Mouse (Mus musculus) 416B (cell line): ENCODE results near the gene Gucy2c.
A peak's percentile ranks its signal among the peaks of the same experiment; 100 is the strongest.

ENCODE experiments used
- DNase-seq: peaks from one replicate; pipeline ENCODE4 v3.0.0; 2011; ENCODE audit warnings: low read depth

Gene Gucy2c

DNA sequence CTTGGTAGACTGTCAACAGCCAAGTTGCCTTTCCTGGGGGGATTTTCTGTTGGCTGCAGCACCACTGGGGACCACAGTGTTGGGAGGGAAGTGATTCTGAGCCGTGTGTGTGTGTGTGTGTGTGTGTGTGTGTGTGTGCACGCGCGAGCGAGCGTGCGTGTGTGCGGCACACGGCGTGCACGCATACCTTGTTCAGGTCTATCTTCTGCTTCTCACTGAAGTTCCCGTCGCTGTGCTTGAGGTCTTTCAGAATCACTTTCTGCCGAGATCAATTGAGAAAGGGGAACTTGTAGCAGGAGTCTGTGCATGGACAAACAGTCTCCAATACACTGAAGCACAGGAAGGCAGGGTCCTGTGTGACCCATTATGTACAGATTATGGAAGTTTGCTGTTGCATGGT lies 53.4 kb downstream of the Gucy2c start:
- no peak for DNase-seq

DNA sequence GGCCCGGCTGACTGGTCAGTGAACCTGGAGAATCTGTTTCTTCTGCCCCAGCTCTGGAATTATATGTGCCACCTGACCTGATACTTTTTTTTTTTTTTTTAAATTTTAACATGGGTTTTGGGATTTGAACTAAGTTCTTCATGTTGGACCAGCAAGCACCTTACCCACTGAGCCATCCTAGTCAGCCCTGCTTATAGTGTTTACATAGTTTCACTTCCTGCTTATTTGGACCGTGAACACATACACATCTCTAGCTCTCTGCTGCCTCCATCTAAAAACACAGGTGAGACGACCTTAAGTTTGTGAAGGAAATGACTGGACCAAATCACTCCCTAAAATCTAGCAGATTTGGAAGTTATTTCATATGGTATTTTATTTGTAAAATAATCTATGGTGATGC lies 58.4 kb downstream of the Gucy2c start:
- DNase-seq = no peak

DNA sequence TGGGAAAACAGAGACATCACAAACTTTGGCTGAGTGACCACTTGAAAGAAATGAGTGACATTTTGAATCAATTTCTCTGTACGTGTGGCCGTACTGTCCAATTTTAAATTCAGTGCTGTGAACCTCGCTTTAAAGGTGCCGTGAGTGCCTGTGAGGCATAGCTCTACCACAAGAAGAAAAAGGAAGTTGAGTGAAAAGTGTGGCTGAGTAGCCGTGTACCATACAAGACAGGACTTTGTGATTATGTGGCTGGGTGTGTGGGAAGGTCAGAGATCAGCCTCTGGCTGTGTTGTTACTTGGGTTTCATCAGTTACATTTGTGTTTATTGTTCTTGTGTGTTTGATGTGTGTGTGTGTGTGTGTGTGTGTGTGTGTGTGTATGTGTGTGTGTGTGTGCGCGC lies 59.0 kb downstream of the Gucy2c start:
- peak; percentile 35 for DNase-seq

DNA sequence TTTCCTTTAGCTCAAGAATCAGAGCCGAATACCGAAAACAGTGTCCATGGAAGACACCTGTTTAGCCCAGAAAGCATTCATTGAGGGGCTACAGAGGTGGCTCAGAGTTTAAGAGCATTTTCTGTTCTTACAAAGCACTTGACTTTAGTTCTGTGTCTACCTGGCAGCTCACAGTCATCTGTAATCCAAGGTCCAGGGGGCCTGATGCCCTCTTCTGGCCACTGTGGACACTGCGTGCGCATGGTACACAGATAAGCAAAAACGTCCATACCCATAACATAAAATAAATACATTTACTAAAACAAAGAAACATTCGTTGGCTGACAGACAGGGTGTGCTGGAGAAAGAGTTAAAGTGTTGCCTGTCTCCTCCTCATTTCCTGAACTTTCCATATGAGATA lies 59.6 kb downstream of the Gucy2c start:
- DNase-seq = peak; percentile 63

DNA sequence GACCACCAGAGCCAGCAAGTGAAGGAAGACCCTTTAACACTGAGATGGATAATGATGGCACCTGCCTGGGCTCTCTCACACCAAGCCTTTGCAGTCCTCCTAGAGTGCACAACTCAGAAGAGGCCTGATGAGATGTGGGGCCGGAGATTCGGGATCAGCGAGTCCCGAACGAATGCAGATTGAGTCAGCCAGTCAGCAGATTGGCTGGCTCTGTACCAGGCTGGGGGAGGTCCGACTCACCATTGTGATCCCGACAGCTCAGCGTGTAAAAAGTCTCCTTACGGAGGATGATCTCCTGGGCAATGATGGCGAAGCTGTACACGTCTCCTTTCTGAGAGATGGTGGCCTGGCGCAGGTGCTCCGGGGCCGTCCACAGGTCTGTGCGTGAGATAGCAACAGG lies 61.1 kb downstream of the Gucy2c start:
- DNase-seq = no peak

DNA sequence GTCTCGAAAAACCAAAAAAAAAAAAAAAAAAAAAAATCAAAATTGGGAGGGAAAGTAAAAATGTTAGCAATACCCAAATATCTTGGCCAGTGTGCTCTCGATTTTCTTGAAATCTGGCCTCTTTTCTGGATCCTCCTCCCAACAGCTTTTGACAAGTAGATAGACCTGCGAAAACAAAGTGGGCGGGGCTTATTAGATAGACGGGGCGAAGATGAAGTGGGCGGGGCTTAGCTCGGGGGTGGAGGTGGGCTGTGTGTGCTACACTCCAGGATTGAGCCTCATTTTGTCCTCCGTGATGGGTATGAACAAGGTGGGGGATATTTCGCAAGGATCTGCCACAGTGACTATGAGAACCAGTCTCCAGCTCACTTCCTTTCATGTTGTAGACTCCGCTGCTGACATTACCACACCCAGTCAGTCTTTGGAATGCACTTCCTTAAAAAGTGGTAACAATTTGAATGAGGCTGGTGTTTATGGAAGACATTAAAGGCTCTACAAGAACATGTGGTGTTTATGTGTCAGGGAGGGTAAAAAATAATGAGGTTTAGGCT lies 65.6 kb downstream of the Gucy2c start:
- DNase-seq = peak; percentile 63

DNA sequence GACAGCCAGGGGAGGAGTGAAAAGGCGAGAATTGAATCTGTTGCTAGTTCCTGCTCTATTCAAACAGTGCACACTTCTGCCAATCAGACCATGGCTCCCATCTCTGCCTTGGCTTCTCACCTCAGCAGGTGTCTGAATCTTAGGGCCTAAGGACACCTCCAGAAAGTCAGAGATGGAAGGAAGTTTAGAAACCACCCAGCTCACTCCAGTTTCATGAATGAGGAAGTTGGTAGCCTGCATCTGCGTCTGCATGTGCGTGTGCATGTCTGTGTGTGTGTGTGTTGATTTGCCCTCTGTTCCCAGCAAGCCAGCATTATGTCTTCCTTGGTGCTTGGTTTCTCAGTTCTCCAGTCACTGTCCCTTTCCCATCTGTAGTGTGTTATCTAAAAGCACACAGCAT lies 67.5 kb downstream of the Gucy2c start:
- peak; percentile 25 for DNase-seq

DNA sequence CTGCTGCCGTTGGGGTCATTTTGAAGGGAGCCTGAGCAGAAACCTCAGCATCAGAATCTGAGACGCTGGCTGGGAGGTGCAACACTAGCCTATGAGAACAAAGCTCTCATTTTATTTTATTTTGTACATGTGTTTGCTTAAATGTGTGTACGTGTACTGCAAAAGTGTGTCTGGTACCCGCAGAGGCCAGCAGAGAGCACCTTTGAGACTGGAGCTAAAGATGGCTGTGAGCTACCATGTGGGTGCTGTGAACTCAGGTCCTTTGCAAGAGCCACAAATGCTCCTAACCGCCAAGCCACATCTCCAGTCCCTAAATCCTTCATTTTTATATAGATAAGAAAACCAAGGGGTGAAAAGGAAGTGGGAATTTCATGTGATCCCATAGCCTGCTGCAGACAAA lies 71.2 kb downstream of the Gucy2c start:
- DNase-seq = no peak

DNA sequence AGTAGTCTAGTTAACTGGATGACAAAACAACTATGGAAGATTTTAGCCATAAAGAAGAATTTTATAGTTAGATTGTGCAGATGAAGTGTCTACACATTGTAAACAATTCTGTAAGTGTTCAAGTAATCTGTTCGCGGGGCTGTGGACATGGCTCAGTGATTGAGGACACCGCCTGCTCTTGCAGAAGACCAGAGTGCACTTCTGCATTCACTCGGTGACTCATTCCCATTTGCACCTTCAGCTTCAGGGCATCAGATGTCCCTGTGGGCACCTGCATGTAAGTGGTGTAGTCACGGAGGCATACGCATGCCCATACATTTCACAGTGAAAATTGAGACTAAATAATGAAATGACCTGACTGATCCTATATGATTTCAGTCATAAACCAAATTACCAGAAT lies 73.0 kb downstream of the Gucy2c start:
- DNase-seq = no peak

DNA sequence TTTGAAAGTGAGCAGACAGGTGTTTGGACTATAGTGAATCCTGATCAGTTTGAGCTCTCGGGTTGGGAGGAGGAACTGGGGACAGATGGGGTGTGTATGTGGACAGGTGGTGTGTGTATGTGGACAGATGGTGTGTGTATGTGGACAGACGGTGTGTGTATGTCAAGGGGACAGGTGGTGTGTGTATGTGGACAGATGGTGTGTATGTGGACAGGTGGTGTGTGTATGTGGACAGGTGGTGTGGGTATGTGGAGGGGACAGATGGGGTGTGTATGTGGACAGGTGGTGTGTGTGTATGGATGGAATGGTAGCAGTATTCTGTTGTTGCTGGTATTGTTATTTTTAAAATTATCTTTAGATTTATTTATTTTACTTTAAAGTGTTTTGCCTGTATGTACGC lies 79.7 kb downstream of the Gucy2c start:
- DNase-seq = no peak

DNA sequence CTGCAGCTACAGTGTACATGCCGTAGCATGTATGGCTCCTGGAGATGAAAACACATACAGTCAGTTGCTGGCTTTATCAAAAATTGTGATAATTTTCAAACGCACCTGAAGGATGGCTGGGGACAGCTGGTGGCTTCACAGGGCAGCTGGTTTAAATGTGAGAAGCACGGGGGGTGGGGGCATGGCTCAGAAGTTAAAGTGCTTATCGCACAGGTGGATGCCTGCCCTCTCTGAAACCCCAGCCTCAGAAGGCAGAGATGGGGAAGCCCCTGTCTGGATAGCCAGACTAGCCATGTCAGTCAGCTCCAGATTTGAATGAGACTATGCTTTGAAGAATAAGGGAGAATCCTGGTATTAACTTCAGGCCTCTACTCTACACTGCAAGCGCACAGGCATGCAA lies 80.4 kb downstream of the Gucy2c start:
- no peak for DNase-seq

DNA sequence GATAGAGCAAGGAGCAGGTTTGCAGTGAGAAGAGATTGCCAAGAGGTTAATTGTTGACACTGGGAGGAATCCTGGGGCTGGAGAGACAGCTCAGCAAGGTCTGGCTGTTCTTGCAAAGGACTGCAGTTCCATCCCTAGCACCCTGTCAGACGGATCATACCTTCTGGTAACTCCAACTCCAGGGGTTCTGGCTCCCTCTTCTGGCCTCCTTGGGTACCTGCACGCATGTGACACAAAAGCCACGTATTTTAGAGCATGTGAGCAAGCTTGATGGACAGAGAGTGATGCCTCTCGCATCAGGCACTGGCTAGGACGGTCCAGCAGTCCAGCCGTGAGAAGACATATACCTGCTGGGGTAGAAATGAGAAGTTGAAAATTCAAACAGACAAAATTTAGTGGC lies 90.3 kb downstream of the Gucy2c start:
- DNase-seq = peak; percentile 13

DNA sequence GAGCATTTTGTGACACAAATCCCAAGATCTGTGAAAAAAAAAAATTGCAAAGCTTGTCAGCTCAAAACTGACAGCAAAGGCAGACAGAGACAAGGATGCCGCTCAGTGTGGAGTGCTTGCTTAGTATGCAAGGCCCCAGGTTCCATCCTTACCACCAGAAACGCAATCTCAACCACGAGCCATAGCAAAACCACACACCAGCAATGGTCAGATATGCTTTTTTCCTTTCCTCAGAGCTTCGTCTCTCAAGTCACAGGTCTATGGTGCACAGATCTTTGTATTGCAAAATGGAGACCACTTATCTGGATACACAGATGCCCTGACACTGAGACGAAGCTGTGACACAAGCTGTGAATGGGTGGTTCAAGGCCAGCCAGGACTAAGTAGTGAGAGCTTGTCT lies 91.0 kb downstream of the Gucy2c start:
- peak; percentile 10 for DNase-seq

DNA sequence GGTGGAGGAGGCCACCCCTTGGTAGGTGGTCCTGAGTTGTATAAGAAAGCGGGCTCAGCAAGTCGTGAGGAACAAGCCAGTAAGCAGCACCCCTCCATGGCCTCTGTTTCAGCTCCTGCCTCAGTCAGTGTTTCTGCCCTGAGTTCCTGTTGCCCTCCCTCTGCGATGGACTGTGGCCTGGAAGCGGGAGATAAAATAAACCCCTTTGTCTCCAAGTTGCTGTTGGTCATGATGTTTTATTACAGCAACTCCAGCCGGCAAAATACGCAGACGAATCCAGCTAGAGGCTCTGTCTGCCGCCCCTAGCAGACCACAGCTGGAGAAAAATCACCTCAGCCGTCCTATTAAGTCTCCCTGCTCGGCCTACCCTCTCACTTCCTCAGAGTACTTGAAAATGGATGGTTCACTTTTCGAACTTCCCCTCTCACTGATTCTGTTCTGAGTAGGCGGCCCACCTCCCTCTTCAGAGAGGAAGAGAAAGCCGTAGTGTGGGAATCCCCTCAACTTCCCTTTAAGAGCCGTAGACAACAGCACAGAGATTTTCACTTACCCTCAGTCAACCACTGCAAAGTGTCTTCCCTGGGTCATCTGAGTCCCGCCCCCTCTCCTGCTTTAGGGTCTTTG lies 91.7 kb downstream of the Gucy2c start:
- DNase-seq = no peak

DNA sequence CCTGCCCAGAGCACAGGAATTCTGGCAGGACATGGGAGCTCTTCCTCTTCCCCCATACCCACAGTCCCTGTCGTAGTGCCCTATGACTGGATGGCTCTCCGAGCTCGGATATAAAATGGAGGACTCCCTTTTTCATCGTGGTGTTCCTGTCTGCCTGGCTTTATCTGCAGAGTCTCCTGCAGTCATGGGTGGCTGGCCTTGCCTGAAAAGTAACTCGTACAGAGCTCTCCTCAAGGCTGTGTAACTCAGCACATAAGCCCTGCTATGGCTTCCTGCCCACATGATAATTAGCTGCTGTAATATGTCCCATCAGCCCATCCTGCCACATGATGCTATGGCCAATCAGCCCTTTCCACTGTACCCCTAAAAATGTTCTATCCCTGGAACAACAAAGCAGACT lies 96.1 kb downstream of the Gucy2c start:
- DNase-seq = no peak

DNA sequence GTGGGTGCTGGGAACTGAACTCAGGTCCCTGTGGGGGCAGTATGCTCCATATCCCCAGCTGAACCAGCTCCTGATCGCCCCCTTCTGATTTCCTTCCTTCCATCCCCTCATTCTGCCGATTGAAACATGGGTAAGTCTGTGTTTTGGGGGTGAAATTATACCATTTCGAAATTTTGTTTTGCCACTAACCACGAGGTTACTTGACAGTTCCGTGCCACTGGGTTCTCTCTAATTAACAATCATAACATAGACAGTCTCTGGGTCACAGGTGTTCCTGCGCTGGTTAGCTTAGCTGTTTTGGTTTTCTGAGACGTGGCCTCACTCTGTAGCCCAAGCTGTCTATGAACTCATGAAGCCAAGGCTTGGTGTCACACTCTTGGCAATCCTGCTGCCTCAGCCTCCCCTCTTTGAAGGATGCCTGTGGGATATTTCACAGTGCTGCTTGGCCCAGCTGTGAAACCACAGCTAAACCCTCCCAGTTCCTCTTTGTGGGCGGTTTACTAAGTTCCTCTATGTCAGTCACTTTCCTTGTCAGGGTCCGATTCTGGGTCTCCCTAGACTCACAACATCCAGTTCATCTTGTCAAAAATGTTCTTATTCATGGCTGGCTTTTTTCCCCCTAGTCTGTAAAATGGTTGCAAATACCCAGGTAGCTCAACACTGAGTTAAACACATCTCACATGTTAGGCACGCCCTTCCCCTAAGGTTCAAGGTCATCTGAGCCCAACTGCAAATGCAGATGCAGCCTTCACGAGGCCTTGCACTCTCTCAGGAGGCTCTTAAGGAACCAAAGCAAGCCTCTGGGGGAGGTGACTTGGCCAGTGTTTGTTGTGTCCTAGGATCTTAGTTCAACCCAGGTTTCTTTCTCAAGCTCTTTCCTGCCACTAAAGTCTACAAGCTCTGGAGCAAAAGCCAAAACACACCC lies 97.9 kb downstream of the Gucy2c start:
- DNase-seq = peak; percentile 85

DNA sequence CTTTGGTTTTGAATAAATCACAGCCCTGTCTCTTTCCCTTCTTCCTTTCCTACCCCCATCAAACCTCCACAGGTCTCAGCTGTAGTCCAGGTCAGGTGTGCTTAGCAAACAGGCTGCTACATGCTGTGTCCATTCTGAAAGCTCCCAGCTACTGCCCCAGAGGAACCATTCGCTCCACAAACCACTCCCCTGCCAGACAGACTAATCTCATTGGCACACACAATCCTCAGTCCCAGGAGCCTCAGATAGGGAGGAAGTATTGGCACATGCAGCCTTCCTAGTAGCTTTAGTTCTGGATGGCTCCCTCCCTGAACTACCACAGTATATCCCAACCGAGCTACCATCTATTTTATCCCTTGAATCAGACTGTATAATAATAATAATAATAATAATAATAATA lies 102.2 kb downstream of the Gucy2c start:
- no peak for DNase-seq

DNA sequence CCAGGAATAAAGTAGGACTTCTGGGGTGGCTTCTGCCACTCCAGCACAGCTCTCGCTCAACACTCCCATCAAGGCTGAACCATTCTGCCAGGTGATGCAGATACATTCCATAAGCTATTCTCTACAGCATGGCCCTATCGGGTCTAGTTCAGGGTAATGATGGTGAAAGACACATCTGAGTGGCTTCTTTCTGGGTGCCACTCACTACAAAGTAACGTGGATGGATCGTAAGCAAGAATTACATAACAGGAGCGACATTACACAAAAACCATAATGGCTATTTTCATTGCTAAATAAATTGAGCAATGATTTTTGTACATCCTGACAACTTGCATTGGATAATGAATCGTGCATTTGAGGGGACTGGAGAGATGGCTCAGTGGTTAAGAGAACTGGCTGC lies 106.6 kb downstream of the Gucy2c start:
- peak; percentile 7 for DNase-seq

DNA sequence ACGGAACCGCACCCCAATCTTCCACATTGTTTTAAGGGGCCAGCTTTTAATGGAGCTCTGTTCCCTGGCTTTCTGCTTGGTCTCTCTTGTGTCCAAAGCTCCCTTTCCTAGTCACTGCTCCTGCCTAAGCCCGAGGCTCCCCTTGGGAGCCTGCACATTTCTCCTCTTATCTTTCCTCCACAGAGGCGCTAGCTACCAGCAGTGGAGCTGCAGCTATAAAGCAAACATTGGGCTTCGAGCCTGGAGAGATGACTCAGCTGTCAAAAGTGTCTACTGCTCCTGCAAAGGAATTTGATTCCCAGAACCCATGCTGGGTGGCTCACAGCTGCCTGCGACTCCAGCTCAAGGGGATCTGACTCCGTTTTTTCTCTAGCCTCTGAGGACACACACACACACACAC lies 109.1 kb downstream of the Gucy2c start:
- peak; percentile 16 for DNase-seq

DNA sequence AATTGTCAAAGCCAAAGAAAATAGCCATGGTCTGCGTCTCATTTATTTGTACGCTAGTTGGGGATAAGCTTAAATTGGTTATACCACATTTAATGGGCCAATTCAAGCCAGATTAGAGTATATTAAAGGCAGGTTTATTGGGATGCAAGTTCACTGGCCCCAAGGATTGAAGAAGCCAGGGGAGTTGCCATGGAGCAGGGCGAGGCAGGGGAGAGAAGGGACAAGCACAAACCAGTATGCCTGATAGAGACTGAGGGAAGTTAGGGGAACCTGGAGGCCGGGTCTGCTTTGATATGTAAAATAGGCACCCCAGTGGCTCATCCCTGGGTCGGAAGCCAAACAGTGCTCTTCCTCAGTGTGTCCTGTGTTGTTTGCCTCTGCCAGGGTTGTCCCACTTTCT lies 112.3 kb downstream of the Gucy2c start:
- DNase-seq = no peak

DNA sequence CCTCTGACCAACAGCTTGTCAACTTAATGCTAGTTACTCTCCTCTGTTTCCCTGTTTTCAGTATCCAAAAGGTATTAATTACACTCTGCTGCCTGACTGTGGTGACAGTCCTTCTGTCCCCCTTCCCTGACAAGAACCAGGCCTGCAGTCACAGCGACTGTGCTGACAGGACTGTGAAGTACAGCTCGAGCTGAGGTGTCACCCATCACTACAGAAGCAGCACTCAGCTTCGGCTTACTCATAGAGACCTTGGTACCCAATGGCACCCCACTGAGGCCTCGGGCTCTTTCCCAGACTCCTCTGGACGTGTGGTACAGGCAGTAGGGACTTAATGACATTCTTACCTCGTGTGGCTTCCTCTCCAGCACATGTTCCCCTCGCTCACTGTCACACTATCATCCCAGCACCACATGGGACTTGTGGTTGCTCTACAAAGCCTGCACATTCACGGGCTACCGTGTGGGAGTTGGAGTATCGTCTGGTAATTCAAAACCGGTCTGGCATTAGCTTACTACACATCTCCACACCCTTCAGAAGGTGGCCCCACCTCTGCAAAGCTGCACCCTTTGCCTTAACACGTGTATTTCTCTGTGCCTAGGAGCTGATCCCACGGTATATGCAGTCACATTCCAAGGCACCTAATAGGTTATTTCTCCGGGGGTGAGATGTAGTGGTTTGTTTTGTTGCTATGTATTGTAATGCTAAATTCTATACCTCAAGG lies 113.1 kb downstream of the Gucy2c start:
- no peak for DNase-seq

DNA sequence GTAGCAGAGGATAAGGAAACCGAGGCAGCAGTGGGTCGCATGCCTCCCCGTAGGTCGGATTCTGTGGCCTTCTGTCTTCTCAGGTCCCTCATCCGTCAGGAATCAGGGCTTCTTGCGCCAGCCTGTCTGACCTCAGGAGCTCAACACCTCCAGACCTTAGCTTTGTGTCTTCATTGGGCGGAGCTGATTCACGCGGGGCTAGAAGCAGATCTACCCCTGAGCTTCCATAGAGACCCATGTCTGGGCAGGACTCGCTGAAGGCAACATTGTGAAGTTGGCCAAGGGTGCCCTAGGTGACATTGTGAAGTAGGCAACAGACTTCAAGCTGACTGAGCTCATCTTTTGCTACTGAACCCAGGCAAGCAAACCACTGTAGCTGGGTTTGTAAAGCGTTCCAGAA lies 119.5 kb downstream of the Gucy2c start:
- DNase-seq = no peak

DNA sequence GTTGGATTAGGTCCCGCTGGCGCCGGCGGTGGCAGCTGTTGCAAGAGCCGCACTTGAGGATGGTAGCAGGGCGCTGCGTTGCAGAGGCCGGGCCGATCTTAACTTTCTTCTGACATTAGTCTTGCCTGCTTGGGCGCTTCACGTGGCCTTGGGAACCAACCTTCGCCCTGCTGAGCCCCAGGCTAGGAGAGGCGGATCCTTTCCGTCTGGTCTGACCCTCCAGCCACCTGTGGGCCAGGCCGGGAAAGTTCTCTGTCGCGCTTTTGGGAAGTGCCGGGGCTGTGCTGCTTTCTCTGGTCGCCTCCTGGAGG lies 119.9 kb downstream of the Gucy2c start, which contains the start of gene Plbd1:
Gene Plbd1 (minus strand): TSS at position 223 of the 311 bp plus-strand sequence.
- DNase-seq = no peak
